Mouse (Mus musculus): Measurements from ENCODE around the gene Msrb3.

DNA sequence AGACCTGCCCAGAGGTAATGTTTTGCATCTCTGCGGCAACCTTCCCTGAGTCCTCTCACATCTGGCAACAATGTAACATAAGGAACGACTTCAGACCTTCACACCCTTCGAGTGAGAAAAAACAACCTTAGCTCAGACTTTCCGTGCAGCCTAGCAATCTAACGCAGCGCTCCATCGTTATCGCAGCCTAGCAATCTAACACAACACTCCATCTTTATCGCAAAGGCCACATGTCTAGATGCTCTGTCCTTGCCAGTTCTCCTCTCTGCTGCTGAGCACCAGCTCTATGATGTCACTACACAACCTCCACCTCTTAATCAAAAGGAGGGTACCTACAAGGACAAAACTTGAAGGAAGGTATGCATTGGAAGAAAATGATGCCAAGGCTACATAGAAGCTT lies 115.5 kb downstream of the Msrb3 start:
- no peak for TF ChIP-seq POLR2A (IDR thresholded peaks at IDR 0.05; ENCODE audit: low read depth, low read length)
- TF ChIP-seq CTCF (conservative IDR thresholded peaks at IDR 0.05; ENCODE audit: insufficient read depth, insufficient read length, low read depth, low read length) = no peak

All from kidney, adult 2 months (tissue).